Mouse (Mus musculus) embryonic facial prominence, embryonic 15.5 days (tissue): ENCODE results near the gene Hes3. TPM values are rescaled to one million over a fixed set of nuclear protein-coding genes. Genes with fewer than 3 reads are reported as not detected.

Experiments used
- ATAC-seq: fragments of 200-750 bp; cut with Nextera tagmentation; 2 replicates; pipeline ENCODE4 v1.8.0; 2017; ENCODE audit warnings: low read depth, moderate TSS enrichment; ENCODE audit not compliant: insufficient number of reproducible peaks, low FRiP score, low TSS enrichment
- H3K27ac ChIP-seq: fragments of 300-500 bp; sonication (generic); replicated peaks from 2 replicates; pipeline ENCODE4 v1.5.1; 2015; ENCODE audit warnings: mild to moderate bottlenecking, inconsistent platforms
- H3K27me3 ChIP-seq: fragments of 300-500 bp; sonication (generic); 2 replicates; pipeline ENCODE4 v1.6.1; 2015; ENCODE audit warnings: inconsistent platforms
- H3K36me3 ChIP-seq: fragments of 300-500 bp; sonication (generic); 2 replicates; pipeline ENCODE4 v1.6.1; 2015; ENCODE audit warnings: mild to moderate bottlenecking, inconsistent platforms
- H3K4me1 ChIP-seq: fragments of 300-500 bp; sonication (generic); 2 replicates; pipeline ENCODE4 v1.6.1; 2015; ENCODE audit warnings: inconsistent platforms
- H3K4me2 ChIP-seq: fragments of 300-500 bp; sonication (generic); replicated peaks from 2 replicates; pipeline ENCODE4 v1.6.1; 2015; ENCODE audit warnings: mild to moderate bottlenecking, inconsistent platforms
- H3K4me3 ChIP-seq: fragments of 300-500 bp; sonication (generic); replicated peaks from 2 replicates; pipeline ENCODE4 v1.5.1; 2015; ENCODE audit warnings: mild to moderate bottlenecking, inconsistent platforms
- H3K9ac ChIP-seq: fragments of 300-500 bp; sonication (generic); 2 replicates; pipeline ENCODE4 v1.6.1; 2015; ENCODE audit warnings: inconsistent platforms
- H3K9me3 ChIP-seq: fragments of 300-500 bp; sonication (generic); replicated peaks from 2 replicates; pipeline ENCODE4 v1.6.1; 2016; ENCODE audit warnings: inconsistent platforms
- WGBS: fragments of 180-500 bp; shearing (Covaris S2); methylation state at CpG from one replicate; pipeline ENCODE4 v1.1.7; 2015; 5-methylcytosine and 5-hydroxymethylcytosine counted together
- polyA plus RNA-seq: library from polyadenylated mRNA; unstranded; fragments of >200 nt; fragmentation: Nextera tagmentation; extraction: Ambion mirVana; gene quantifications from 2 replicates; pipeline ENCODE4 v1.2.1, GENCODE M21; 2015

The Hes3 gene
- not detected in 2 replicates for polyA plus RNA-seq

- Histone ChIP-seq H3K27ac (no peak within 1 kb of the TSS), H3K36me3 (no peaks in the 10 kb centered on the region), H3K9me3 (no peaks in the 10 kb centered on the region), H3K4me2 (peak within 1 kb of the TSS; percentile 44), H3K27me3 (peaks cover 84% of the 10 kb centered on the region), H3K4me3 (peak within 1 kb of the TSS; percentile 25), H3K9ac (no peak within 1 kb of the TSS), H3K4me1 (peaks cover 25% of the 10 kb centered on the region)
- ATAC-seq: no peak
- WGBS: 22% methylated on average over 6 of the region's 6 CpGs
Measured at GRCm38 (mm10) chr4:152291562-152291961, at the start of gene Hes3. Gene Hes3 (minus strand): TSS chr4:152291662.

GRCm38 (mm10) chr4:152340584-152341284, 49.3 kb upstream of the Hes3 start:
- no peak for ATAC-seq
- Histone ChIP-seq H3K27me3 (peaks cover 67% of the 10 kb centered on the region), H3K9me3 (no peaks in the 10 kb centered on the region), H3K4me1 (peaks cover 24% of the 10 kb centered on the region), H3K4me2 (no peak overlapping the region), H3K27ac (no peak overlapping the region), H3K36me3 (0 out of 2 replicates have a peak, but pooled peaks cover 2% of the 10 kb centered on the region), H3K4me3 (no peak overlapping the region), H3K9ac (no peak overlapping the region)
- 32% methylated on average over 15 of the region's 15 CpGs for WGBS

GRCm38 (mm10) chr4:152339293-152339790, 47.9 kb upstream of the Hes3 start:
- Histone ChIP-seq H3K4me3 (peak overlapping the region; percentile 55), H3K4me2 (peak overlapping the region; percentile 100), H3K27me3 (peaks cover 67% of the 10 kb centered on the region), H3K9me3 (no peaks in the 10 kb centered on the region), H3K9ac (peak overlapping the region; percentile 29; the same call in 1 of the 2 replicates), H3K27ac (no peak overlapping the region), H3K4me1 (peaks cover 20% of the 10 kb centered on the region), H3K36me3 (peaks cover 16% of the 10 kb centered on the region)
- ATAC-seq: no peak
- WGBS: 1% methylated on average over 25 of the region's 26 CpGs

- Histone ChIP-seq H3K4me3 (peak within 1 kb of the TSS; percentile 55), H3K4me2 (peak within 1 kb of the TSS; percentile 100), H3K27me3 (peaks cover 61% of the 10 kb centered on the region), H3K9ac (peak within 1 kb of the TSS; percentile 29), H3K4me1 (peaks cover 20% of the 10 kb centered on the region), H3K36me3 (peaks cover 23% of the 10 kb centered on the region), H3K27ac (no peak within 1 kb of the TSS), H3K9me3 (no peaks in the 10 kb centered on the region)
- no peak for ATAC-seq
- 1% methylated on average over 97 of the region's 120 CpGs for WGBS
Measured at GRCm38 (mm10) chr4:152338419-152339292, 47.2 kb upstream of the Hes3 start, which contains the start of gene Chd5. Gene Chd5 (plus strand): TSS chr4:152338651.

- Histone ChIP-seq H3K27me3 (peaks cover 52% of the 10 kb centered on the region), H3K4me1 (peaks cover 20% of the 10 kb centered on the region), H3K27ac (no peak overlapping the region), H3K9me3 (no peaks in the 10 kb centered on the region), H3K4me2 (no peak overlapping the region), H3K9ac (no peak overlapping the region), H3K36me3 (peaks cover 32% of the 10 kb centered on the region), H3K4me3 (no peak overlapping the region)
- no peak for ATAC-seq
- WGBS: 30% methylated on average over 6 of the region's 6 CpGs
Measured at GRCm38 (mm10) chr4:152337772-152338171, 46.3 kb upstream of the Hes3 start.

GRCm38 (mm10) chr4:152333587-152333986, 42.1 kb upstream of the Hes3 start:
- Histone ChIP-seq H3K4me2 (no peak overlapping the region), H3K9ac (no peak overlapping the region), H3K36me3 (peaks cover 74% of the 10 kb centered on the region), H3K4me1 (peaks cover 4% of the 10 kb centered on the region), H3K27me3 (peaks cover 18% of the 10 kb centered on the region), H3K27ac (no peak overlapping the region), H3K9me3 (no peaks in the 10 kb centered on the region), H3K4me3 (no peak overlapping the region)
- 93% methylated on average over 12 of the region's 12 CpGs for WGBS
- no peak for ATAC-seq

- 30% methylated on average over 2 of the region's 2 CpGs for WGBS
- ATAC-seq: peak; percentile 60; the same call in 1 of the 2 replicates
Measured at GRCm38 (mm10) chr4:152332952-152333351, 41.5 kb upstream of the Hes3 start.

GRCm38 (mm10) chr4:152328691-152329090, 37.2 kb upstream of the Hes3 start:
- H3K9me3 ChIP-seq: no peaks in the 10 kb centered on the region
- H3K36me3 ChIP-seq: peaks cover 56% of the 10 kb centered on the region
- H3K9ac ChIP-seq: no peak overlapping the region
- ATAC-seq: no peak
- no peaks in the 10 kb centered on the region for H3K27me3 ChIP-seq
- H3K27ac ChIP-seq: no peak overlapping the region
- 74% methylated on average over 6 of the region's 6 CpGs for WGBS
- H3K4me3 ChIP-seq: no peak overlapping the region
- no peak overlapping the region for H3K4me2 ChIP-seq
- peaks cover 13% of the 10 kb centered on the region for H3K4me1 ChIP-seq

More at GRCm38 (mm10) chr4:152332952-152333351, 41.5 kb upstream of the Hes3 start:
- no peak overlapping the region for H3K4me2 ChIP-seq
- no peaks in the 10 kb centered on the region for H3K4me1 ChIP-seq
- no peaks in the 10 kb centered on the region for H3K9me3 ChIP-seq
- peaks cover 13% of the 10 kb centered on the region for H3K27me3 ChIP-seq
- H3K4me3 ChIP-seq: no peak overlapping the region
- no peak overlapping the region for H3K9ac ChIP-seq
- peaks cover 78% of the 10 kb centered on the region for H3K36me3 ChIP-seq
- H3K27ac ChIP-seq: no peak overlapping the region

GRCm38 (mm10) chr4:152326543-152326942, 35.1 kb upstream of the Hes3 start:
- no peaks in the 10 kb centered on the region for H3K9me3 ChIP-seq
- under 1% methylated on average over 11 of the region's 11 CpGs for WGBS
- H3K27me3 ChIP-seq: no peaks in the 10 kb centered on the region
- H3K4me2 ChIP-seq: peak overlapping the region; percentile 59
- H3K36me3 ChIP-seq: peaks cover 34% of the 10 kb centered on the region
- H3K4me1 ChIP-seq: peaks cover 13% of the 10 kb centered on the region
- peak overlapping the region; percentile 97 for H3K9ac ChIP-seq
- ATAC-seq: no peak
- peak overlapping the region; percentile 100 for H3K4me3 ChIP-seq
- no peak overlapping the region for H3K27ac ChIP-seq

GRCm38 (mm10) chr4:152325574-152326411, 34.3 kb upstream of the Hes3 start, which contains the start of gene Rpl22:
Gene Rpl22 (plus strand): TSS chr4:152325742.
- peak; percentile 96 for ATAC-seq
- no peaks in the 10 kb centered on the region for H3K27me3 ChIP-seq
- peak within 1 kb of the TSS; percentile 59 for H3K4me2 ChIP-seq
- no peaks in the 10 kb centered on the region for H3K9me3 ChIP-seq
- H3K4me1 ChIP-seq: peaks cover 13% of the 10 kb centered on the region
- H3K36me3 ChIP-seq: peaks cover 27% of the 10 kb centered on the region
- H3K27ac ChIP-seq: peak within 1 kb of the TSS; percentile 80
- H3K9ac ChIP-seq: peak within 1 kb of the TSS; percentile 97
- under 1% methylated on average over 67 of the region's 70 CpGs for WGBS
- peak within 1 kb of the TSS; percentile 100 for H3K4me3 ChIP-seq
